Mouse (Mus musculus) stomach, embryonic 16.5 days (tissue): Measurements from ENCODE around the gene Acyp1. TPM values are rescaled to one million over a fixed set of nuclear protein-coding genes. Genes with fewer than 3 reads are reported as not detected.

Source experiments
- ATAC-seq: fragments of 200-750 bp; cut with Nextera tagmentation; 2 replicates; pipeline ENCODE4 v1.8.0; 2017; ENCODE audit warnings: moderate number of reproducible peaks, moderate TSS enrichment; ENCODE audit not compliant: insufficient read depth, low FRiP score
- H3K27ac ChIP-seq: fragments of 300-500 bp; sonication (generic); 2 replicates; pipeline ENCODE4 v1.5.1; 2014; ENCODE audit warnings: low read length
- H3K27me3 ChIP-seq: fragments of 300-500 bp; sonication (generic); 2 replicates; pipeline ENCODE4 v1.6.1; 2014; ENCODE audit warnings: low read length, control low read depth, mixed read lengths; ENCODE audit not compliant: control insufficient read depth, insufficient read depth
- H3K36me3 ChIP-seq: fragments of 300-500 bp; sonication (generic); 2 replicates; pipeline ENCODE4 v1.6.1; 2014; ENCODE audit warnings: low read length; ENCODE audit not compliant: control insufficient read depth, insufficient read depth
- H3K4me1 ChIP-seq: fragments of 300-500 bp; sonication (generic); 2 replicates; pipeline ENCODE4 v1.6.1; 2014; ENCODE audit warnings: low read length, control low read depth, mixed read lengths; ENCODE audit not compliant: control insufficient read depth, insufficient read depth
- H3K4me2 ChIP-seq: fragments of 300-500 bp; sonication (generic); 2 replicates; pipeline ENCODE4 v1.6.1; 2014; ENCODE audit warnings: low read depth, low read length, mixed read lengths
- H3K4me3 ChIP-seq: fragments of 300-500 bp; sonication (generic); replicated peaks from 2 replicates; pipeline ENCODE4 v1.5.1; 2014; ENCODE audit warnings: mild to moderate bottlenecking, low read length
- H3K9ac ChIP-seq: fragments of 300-500 bp; sonication (generic); 2 replicates; pipeline ENCODE4 v1.6.1; 2014; ENCODE audit warnings: low read length
- H3K9me3 ChIP-seq: fragments of 300-500 bp; sonication (generic); replicated peaks from 2 replicates; pipeline ENCODE4 v1.6.1; 2016; ENCODE audit warnings: low read length, control low read depth; ENCODE audit not compliant: control insufficient read depth
- WGBS: fragments of 180-500 bp; shearing (Covaris S2); extraction: QIAGEN DNeasy Blood & Tissue Kit; methylation state at CpG from one replicate; pipeline ENCODE4 v1.1.7; 2014; 5-methylcytosine and 5-hydroxymethylcytosine counted together
- polyA plus RNA-seq: library from polyadenylated mRNA; unstranded; fragments of >200 nt; fragmentation: Nextera tagmentation; extraction: Ambion mirVana; gene quantifications from 2 replicates; pipeline ENCODE4 v1.2.1, GENCODE M21; 2015

Acyp1 gene
- polyA plus RNA-seq, 1 experiment from 2014 or later = 50.6 TPM

DNA sequence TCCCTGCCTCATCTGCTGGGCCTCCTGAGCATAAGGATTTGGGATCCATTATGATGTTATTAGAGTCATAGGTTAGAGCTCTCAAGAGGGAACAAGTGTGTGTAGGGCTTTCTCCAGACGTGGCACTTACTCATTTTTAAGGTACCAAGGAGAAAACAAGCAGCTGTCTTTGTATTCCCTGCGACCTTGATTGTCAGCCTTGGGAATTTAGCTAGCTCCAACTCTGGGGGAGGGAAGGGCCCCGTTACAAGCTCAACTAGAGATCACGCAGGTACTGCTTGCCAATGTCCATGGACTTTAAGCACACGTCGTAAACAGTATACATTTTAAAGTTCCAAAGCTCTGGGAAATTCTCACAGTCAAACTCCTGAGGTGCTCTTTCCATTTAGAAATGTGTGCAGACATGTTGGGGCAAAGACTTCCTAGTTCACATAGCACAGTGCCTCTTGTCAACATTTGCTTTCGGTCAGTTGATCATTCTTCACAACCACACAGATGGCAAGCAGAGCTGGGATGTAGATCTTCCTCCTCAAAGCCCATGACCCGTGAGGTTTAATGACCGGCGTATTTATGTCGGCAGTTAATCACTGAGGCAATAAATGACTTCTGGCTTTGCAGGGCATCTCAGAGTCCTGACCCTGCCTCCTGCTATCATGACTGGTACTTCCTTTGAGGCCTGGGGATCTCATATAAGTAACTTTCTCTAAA is 10.0 kb upstream of the Acyp1 start:
- Histone ChIP-seq H3K27me3 (no peaks in the 10 kb centered on the region), H3K9me3 (peaks cover 8% of the 10 kb centered on the region; the same call in 1 of the 2 replicates), H3K4me3 (no peak overlapping the region), H3K4me1 (peaks cover 16% of the 10 kb centered on the region), H3K4me2 (no peak overlapping the region), H3K9ac (no peak overlapping the region), H3K36me3 (peaks cover 14% of the 10 kb centered on the region; the same call in 1 of the 2 replicates), H3K27ac (0 out of 2 replicates have a peak overlapping the region, but pooled peaks have one; percentile 36)
- no peak for ATAC-seq
- WGBS = 48% methylated on average over 11 of the region's 11 CpGs

DNA sequence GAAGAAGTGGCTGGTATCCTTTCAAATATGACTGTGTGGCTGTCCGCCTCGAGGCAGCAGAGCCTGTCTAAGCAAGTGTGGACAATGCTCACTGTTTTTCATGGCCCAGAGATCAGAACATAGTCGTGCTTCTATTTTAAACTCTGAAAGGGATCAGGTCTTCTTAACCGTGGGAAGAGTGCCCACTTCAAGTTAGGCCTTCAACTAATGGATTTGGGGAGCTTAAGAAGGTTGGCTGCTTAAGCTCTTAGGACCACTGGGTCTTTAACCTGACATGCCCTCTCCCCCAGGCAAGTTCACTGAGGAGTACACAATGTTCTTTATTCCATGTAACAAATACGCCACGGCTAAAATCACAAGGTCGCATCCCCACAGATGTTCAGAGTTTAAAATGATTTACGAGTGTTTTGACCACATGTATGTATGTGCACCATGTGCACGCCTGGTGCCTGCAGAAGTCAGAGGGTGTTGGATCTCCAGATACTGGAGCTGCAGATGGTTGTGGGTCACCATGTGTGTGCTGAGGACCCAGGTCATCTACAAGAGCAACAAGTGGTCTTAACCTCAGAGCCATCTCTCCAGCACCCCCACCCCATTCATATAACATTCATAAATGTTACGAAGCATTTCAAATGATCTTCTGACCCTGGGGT is 9.2 kb upstream of the Acyp1 start:
- 70% methylated on average over 10 of the region's 10 CpGs for WGBS
- Histone ChIP-seq H3K27ac (peak overlapping the region; percentile 5; the same call in 1 of the 2 replicates), H3K36me3 (peaks cover 14% of the 10 kb centered on the region; the same call in 1 of the 2 replicates), H3K4me2 (no peak overlapping the region), H3K4me1 (peaks cover 16% of the 10 kb centered on the region), H3K4me3 (no peak overlapping the region), H3K9me3 (peaks cover 8% of the 10 kb centered on the region; the same call in 1 of the 2 replicates), H3K9ac (no peak overlapping the region), H3K27me3 (no peaks in the 10 kb centered on the region)
- no peak for ATAC-seq

DNA sequence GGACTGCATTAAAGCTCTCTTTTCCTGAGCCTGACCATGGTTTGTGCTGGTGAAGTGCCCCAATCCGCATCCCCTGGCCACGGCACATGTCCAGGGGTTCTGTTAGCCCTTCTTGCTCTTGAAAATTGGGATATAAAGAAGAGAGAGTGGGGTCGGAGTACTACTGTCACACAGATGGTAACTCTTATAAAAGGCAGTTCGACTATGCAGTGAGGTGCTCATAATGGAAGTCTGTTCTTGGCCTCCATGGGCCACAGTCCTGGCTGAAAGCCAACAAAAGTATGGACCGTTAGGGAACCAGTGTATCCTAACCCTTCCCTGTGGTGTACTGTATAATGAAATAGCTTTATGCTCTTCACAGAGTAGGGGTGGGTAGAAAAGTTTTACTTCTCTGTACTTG is 8.7 kb upstream of the Acyp1 start:
- no peak overlapping the region for H3K4me2 ChIP-seq
- no peak for ATAC-seq
- H3K9ac ChIP-seq = no peak overlapping the region
- peaks cover 8% of the 10 kb centered on the region; the same call in 1 of the 2 replicates for H3K9me3 ChIP-seq
- H3K36me3 ChIP-seq = peaks cover 14% of the 10 kb centered on the region; the same call in 1 of the 2 replicates
- 67% methylated on average over 5 of the region's 5 CpGs for WGBS
- peak overlapping the region; percentile 5; the same call in 1 of the 2 replicates for H3K27ac ChIP-seq
- H3K27me3 ChIP-seq = no peaks in the 10 kb centered on the region
- no peak overlapping the region for H3K4me3 ChIP-seq
- peaks cover 16% of the 10 kb centered on the region for H3K4me1 ChIP-seq

DNA sequence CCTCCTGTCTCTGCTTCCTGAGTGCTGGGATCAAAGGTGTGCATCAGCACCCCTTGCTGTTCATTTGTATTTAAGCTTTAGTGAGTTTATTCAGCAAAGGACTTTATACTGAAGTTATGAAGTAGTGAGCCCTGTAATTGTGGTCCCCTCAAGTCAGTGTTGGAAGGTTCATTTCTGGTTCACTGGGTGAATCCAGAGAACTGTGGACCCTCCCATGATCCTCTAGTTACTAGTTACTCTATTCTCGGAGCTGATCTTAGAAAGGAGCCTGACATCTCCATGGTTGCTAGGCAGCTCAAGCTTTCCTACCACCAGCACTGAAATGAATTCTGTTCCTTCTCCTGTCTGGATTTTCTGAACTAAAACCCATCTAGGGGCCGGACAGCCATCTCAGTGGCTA is 7.3 kb upstream of the Acyp1 start:
- no peaks in the 10 kb centered on the region for H3K27me3 ChIP-seq
- ATAC-seq = no peak

GRCm38 (mm10) chr12:85292906-85293305 is 4.7 kb upstream of the Acyp1 start:
- H3K36me3 ChIP-seq = no peaks in the 10 kb centered on the region
- H3K27ac ChIP-seq = no peak overlapping the region
- H3K4me1 ChIP-seq = peaks cover 16% of the 10 kb centered on the region
- no peaks in the 10 kb centered on the region for H3K27me3 ChIP-seq
- H3K4me2 ChIP-seq = no peak overlapping the region
- ATAC-seq = no peak
- H3K9ac ChIP-seq = no peak overlapping the region
- peaks cover 8% of the 10 kb centered on the region; the same call in 1 of the 2 replicates for H3K9me3 ChIP-seq
- H3K4me3 ChIP-seq = no peak overlapping the region

More for the DNA sequence above, 7.3 kb upstream of the Acyp1 start:
- 0 out of 2 replicates have a peak, but pooled peaks cover 5% of the 10 kb centered on the region for H3K36me3 ChIP-seq
- peaks cover 16% of the 10 kb centered on the region for H3K4me1 ChIP-seq
- no peak overlapping the region for H3K27ac ChIP-seq
- H3K9ac ChIP-seq = no peak overlapping the region
- 84% methylated on average over 2 of the region's 2 CpGs for WGBS
- H3K4me3 ChIP-seq = no peak overlapping the region
- no peak overlapping the region for H3K4me2 ChIP-seq
- H3K9me3 ChIP-seq = peaks cover 8% of the 10 kb centered on the region; the same call in 1 of the 2 replicates

GRCm38 (mm10) chr12:85292288-85292687 is 4.0 kb upstream of the Acyp1 start:
- ATAC-seq = no peak
- peaks cover 8% of the 10 kb centered on the region; the same call in 1 of the 2 replicates for H3K9me3 ChIP-seq
- no peak overlapping the region for H3K4me3 ChIP-seq
- WGBS = 76% methylated on average over 6 of the region's 6 CpGs
- H3K27me3 ChIP-seq = no peaks in the 10 kb centered on the region
- no peak overlapping the region for H3K27ac ChIP-seq
- peaks cover 11% of the 10 kb centered on the region for H3K4me1 ChIP-seq
- no peak overlapping the region for H3K4me2 ChIP-seq
- H3K36me3 ChIP-seq = no peaks in the 10 kb centered on the region
- H3K9ac ChIP-seq = no peak overlapping the region

DNA sequence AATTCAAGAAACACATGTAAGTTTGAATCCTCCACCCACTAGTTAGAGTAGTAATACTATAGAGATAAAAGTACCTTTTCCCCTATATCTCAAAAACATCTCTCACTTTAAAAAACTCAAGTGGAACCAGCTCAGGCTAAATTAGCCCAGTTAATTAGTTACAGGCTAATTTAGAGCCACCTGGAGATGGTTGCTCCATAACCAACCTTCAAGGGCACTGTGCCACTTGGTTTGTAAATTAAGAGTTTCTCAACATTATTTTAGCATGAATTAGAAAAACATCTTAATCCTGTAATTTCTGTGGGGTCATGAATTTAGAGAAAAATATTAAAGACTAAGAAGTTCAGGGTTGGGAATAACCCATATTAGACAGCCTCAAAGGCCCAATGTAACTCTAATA is 3.3 kb upstream of the Acyp1 start:
- no peak overlapping the region for H3K4me3 ChIP-seq
- no peak overlapping the region for H3K4me2 ChIP-seq
- no peak overlapping the region for H3K27ac ChIP-seq
- peaks cover 11% of the 10 kb centered on the region; the same call in 1 of the 2 replicates for H3K4me1 ChIP-seq
- no peaks in the 10 kb centered on the region for H3K27me3 ChIP-seq
- H3K9ac ChIP-seq = no peak overlapping the region
- ATAC-seq = no peak
- H3K9me3 ChIP-seq = peaks cover 8% of the 10 kb centered on the region; the same call in 1 of the 2 replicates
- no peaks in the 10 kb centered on the region for H3K36me3 ChIP-seq

DNA sequence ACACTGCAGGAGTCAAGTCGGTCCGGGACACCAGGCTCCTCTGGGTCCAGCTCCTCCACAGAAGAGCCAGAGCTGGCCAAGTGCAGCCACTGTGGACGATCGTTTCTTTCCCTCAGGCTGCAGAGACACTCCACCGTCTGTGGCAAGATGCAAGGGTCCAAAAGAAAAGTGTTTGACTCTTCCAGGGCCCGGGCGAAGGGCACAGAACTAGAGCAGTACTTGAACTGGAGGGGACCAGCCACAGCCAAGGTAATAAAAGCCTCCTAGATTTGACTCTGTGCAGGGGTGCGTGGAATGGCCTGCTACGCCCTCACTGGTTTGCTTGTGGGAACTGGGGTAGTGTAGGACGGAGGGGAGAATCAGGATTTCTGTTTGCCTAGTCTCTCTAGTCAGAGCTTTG is 2.4 kb upstream of the Acyp1 start:
- ATAC-seq = no peak
- peak overlapping the region; percentile 72 for H3K4me2 ChIP-seq
- no peak overlapping the region for H3K4me3 ChIP-seq
- H3K27ac ChIP-seq = 0 out of 2 replicates have a peak overlapping the region, but pooled peaks have one; percentile 55
- peak overlapping the region; percentile 16; the same call in 1 of the 2 replicates for H3K9ac ChIP-seq
- no peaks in the 10 kb centered on the region for H3K36me3 ChIP-seq
- WGBS = 77% methylated on average over 10 of the region's 10 CpGs
- H3K27me3 ChIP-seq = no peaks in the 10 kb centered on the region
- H3K9me3 ChIP-seq = peaks cover 8% of the 10 kb centered on the region; the same call in 1 of the 2 replicates
- H3K4me1 ChIP-seq = peaks cover 11% of the 10 kb centered on the region; the same call in 1 of the 2 replicates
